Mouse (Mus musculus): Measurements from ENCODE around the gene Mutyh.

The Mutyh gene

DNA sequence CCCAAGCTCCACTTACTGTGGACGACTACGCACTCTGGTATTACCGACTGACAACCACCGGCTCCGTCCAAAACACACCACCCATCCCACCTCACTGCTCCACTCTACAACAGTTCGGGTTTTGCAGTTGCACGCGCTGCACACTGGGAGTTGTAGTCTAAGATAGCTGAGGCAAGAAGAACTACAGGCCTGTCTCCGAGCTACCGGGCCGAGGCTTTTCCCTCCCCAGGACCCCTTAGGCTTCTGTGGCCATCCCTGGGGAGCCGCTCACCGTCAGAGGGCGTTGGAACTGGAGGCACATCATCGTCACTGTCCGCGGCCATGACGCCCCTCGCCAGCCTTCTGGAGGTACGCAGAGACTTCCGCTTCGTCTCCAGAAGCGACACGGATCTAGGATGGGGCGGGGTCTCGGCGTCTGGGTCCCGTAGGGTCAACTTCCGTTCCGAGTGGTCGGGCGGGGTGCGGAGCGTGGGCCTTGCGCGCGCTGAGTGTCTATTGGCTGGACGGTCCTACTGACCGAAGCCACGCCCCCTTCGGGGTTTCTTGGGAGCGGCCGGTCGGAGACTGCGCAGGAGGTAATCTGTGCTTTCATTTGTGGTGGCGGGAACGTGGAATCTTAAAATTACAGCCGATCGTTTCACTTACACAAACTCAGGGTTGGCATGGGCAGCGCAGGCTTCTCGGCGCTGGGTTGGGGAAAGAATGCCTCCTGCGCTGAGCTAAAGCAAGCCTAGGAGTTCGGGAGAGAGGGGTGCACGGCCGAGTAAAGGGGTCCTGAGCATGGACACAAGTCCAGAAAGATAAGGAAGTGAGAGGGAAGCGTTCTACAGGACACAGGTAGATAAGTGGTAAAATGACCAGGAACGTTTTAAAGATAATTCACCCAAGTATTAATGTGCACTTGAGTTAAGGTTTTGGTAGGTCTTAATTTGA, at the start of gene Mutyh, which contains the start of gene Toe1:
Gene Mutyh (plus strand): TSS at position 527 of the 933 bp plus-strand sequence.
Gene Toe1 (minus strand): TSS at position 444 of the 933 bp plus-strand sequence.
- peak; percentile 94 for DNase-seq (ENCODE audit: low read depth, low spot score)

DNA sequence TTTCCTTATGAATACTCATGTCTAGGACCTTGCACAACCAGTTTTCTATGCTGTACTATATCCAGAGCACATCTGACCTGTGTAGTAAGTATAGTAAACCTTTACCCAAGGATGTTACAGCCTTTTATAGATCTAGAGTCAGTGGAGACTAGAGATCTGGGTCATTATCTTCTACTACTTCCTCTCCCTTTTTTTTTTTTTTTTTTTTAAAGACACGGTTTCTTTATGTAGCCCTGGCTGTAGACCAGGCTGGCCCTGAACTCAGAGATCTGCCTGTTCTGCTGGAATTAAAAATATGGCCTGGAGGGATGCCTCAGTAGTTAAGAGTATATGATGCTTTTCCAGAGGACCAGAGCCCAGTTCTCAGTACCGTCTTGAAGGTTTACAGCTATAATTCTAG, 45.6 kb upstream of the Mutyh start:
- no peak for DNase-seq (ENCODE audit: low read depth, low spot score)

DNA sequence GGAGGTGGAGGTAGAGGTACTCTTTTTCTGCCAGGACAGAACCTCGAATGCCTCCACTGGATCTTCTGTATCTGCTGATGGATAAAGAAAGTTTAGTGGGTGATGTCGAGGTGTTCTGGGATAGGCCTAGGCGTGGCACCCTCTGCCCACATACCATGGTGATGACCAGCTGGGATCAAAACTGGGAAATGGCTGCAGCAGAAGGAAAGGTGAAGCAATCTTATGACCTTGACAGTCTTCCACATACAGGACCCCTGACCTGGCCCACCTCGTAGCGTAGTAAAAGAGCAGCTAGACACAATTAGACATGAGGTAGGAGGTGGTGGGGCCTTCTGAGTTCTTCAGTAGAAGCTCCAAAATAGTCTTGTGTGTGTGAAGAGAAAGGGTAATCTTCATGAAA, 43.5 kb upstream of the Mutyh start:
- no peak for DNase-seq (ENCODE audit: low read depth, low spot score)

DNA sequence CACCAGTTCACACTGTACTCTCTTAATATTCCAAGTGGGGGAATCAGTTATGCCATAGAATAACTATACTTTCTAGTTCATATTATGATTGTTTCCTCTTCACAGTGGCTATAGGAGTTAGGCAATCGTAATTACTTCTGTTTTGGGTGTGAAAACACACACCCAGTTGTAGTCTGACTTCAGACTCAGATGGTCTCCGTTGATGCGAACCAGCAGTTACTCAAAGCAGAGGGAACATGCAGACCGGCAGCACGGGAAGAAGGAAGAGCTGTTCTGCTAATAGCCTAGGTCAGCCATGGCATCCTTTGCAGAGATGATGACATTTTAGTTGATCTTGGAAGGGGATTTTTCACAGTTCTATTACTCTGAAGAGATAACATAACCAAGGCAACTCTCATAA, 39.0 kb upstream of the Mutyh start:
- DNase-seq (ENCODE audit: low read depth, low spot score) = no peak

DNA sequence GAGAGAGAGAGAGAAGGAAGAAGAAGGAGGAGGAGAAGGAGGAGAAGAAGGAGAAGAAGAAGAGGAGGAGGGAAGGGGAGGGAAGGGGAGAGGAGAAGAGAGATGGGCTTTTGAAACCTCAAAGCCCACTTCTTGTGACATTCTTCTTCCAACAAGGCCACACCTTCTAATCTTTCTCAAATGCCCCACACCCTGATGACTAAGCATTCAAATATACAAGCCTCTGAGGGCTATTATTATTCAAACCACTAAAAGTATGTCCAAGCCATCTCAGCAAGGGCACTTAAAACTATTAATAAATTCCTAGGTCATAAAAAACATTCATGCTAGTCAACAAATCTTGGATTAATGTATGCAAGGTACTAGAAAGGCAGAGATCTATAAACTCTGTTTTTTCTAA, 38.5 kb upstream of the Mutyh start:
- no peak for DNase-seq (ENCODE audit: low read depth, low spot score)

DNA sequence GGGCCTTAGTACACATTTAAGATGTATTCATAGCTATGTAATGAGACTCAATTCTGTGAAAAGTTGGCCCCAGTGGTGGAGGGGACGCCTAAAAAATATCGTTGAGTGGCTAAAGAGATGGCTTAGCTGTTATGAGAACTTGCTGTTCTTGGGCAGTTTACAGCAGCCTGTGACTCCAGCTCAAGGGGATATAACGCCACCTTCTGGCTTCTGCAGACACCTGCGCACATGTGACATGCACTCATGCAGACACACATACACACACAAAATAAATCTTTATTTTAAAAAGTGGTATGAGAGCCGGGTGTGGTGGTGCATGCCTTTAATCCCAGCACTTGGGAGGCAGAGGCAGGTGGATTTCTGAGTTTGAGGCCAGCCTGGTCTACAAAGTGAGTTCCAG, 31.1 kb upstream of the Mutyh start:
- DNase-seq (ENCODE audit: low read depth, low spot score) = no peak

DNA sequence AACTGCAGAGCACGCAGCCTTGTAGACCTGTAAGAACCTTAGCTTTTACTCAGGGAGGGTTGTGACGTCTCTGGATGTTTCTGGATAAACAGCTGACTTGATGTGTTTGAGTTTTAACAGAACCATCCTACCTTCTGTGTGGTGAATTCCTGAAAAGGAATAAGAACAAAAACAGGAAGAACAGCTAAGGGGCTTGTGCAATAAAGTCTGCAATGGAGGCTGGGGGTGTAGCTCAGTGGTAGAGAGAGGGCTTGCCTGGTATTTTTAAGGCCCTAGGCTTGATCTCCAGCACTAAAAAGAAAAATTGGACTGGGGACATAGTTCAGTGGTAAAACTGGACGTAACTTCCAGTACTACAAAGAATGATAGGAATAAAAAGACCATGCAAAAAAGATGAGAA, 30.4 kb upstream of the Mutyh start:
- DNase-seq (ENCODE audit: low read depth, low spot score) = no peak

DNA sequence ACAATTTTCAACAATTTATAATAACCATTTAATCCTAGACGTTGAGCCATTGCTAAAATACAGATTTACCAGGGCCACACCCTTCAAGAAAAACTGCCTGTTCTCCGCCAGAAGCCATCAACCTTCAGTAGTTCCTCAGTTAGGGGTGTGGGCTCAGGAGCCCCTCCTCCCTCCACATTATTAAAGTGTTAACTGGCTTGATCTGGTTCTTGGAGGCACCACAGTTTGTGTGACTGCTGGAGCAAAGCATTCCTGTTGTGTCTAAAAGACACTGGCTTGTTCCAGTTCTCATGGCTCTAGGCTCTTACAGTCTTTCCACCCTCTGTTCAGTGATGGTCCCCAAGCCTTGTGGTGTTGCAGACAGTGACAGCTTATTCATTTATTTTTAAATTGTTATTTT, 27.0 kb upstream of the Mutyh start:
- no peak for DNase-seq (ENCODE audit: low read depth, low spot score)

DNA sequence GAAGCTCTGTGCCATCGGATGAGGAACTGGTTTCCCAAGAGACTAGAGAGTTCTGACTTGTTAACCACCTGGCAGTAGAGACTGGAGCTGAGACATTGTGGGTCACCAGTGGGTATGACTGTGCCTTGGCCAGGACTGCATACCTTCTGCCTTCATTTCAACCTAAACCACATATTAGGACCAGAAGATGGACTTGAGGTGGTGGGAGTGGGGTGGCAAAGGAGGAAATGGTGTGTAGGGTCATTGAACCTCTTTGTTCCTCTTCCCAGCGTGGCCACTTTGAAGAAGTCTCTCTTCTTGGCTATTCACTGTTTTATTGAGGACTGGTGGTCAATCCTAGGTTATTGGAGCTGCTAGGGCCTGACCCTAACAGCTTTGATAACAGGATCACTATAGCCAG, 26.2 kb upstream of the Mutyh start:
- no peak for DNase-seq (ENCODE audit: low read depth, low spot score)

DNA sequence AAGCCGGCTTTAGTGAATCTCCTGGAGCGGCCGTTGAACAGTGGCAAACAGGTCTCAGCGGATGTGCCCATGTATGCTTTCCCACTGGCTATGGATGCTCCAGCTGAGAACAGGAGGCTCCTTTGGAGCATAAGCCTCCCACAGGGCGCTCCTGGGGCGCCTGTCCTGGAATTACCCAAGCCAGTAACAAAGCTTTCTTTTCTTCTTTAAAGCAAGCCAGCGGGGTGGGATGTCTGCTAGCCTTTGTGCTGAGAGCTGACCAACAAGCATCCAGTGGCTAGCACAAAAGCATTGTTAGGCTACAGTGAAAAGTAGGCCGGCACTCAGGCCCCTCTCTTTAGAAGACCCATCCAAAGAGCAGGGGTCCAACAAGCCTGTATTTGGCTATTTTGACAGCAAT, 25.4 kb upstream of the Mutyh start:
- no peak for DNase-seq (ENCODE audit: low read depth, low spot score)

DNA sequence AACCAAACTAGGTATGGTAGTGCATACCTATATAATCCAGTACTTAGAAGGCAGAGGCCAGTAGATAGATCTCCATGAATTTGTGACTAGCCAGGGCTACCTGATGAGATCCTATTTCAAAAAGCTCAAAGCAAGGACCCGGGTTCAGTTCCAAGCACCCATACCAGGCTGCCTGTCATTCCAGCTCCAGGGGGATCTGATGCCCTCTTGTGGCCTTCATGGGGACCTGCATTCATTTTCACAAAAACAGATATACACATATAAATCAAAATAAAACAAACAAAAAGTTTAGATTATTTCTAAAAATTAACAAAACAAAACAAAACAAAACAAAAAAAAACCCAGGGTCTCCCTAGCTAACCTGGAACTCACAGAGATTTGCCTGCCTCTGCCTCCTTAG, 20.9 kb upstream of the Mutyh start:
- DNase-seq (ENCODE audit: low read depth, low spot score) = no peak

DNA sequence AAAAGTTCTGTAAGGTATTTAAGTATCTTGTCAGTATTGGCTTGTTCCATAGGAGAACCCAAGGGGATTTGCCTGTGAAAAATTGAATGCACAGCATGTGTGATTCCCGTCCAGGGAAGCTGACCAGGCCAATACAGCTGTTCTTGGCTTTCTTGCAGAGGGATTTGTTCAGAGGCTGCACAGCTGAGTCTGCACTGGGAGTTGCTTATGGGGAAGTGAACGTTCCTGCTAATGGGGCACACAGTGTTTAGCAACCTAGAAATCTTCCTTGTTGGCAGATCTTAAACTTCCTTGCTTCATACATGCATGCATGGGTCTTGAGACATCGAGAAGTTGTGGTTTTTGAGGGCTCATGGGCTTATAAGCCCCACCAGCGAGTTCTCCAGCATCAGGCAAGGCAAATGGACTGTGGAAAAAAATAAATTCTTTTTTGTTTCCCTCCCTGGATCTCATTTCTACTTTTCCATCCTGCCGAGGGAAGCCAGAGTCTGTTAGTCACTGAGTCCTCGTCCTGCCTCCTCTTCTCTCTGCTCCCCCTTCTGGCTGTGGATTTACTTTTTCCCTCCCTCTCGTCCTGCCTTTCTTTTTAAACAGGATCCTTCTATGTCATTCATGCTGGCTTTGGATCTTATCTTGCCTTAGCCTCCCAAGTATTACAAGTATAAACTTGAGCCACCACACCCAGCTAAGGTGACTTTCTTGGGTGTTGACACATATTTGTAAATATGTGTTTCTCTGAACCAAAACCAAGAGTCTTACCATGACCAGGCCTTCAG, 19.4 kb upstream of the Mutyh start:
- DNase-seq (ENCODE audit: low read depth, low spot score) = peak; percentile 36

DNA sequence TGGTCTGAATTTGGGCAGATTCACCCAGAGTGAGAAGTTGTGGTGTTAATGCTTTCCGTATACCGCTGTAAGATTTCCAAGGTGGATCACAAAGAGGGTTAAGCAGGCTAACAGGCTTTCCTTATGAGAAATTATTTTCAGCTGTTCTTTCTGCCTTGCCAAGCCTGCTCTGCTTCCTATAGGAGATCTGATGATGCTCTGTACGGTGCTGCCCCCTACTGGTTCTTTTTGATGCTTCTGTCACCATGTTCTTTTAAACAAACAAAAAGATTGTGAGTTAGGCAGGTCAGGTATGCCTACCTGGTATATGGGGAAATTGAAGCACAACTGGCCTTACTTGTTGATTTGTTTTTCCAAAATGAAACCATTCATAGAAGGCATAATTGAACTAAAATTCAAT, 18.6 kb upstream of the Mutyh start:
- peak; percentile 74 for DNase-seq (ENCODE audit: low read depth, low spot score)

DNA sequence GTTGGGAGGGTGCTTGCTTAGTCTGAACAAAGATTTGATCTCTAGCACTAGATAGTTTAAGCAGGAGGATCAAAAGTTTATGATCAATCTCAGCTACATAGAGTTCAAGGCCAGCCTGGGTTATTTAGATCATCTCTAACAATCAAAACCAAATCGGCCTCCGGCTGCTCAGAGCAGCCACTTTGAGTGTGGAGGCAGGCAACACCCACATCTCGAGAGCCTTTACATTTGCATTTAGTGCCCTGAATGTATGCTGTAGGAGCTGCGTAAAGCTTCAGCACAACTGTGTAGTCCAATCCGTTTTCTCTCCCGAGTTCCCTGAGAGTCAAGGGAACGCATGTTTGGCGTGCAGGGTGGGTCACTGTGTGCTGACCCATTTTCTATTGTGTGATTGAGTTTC, 15.1 kb upstream of the Mutyh start:
- no peak for DNase-seq (ENCODE audit: low read depth, low spot score)

DNA sequence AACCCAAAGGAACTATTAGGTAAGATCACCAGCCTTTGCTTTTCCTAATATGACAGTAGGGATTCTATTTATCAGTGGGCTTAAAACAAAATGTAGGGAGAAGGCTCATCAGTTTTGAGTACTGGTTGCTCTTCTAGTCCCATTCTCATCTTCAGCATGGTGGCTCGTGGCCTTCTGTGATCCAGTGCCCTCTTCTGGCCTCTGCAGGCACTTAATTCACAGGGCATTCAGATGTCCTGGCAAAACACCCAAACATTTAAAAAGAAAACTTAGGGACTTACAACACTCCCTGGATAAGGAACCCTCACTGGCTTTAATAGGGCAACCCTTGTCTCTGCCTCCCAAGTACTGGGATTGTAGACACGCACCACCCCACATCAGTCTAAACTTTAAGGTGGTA, 13.2 kb upstream of the Mutyh start:
- DNase-seq (ENCODE audit: low read depth, low spot score) = no peak

DNA sequence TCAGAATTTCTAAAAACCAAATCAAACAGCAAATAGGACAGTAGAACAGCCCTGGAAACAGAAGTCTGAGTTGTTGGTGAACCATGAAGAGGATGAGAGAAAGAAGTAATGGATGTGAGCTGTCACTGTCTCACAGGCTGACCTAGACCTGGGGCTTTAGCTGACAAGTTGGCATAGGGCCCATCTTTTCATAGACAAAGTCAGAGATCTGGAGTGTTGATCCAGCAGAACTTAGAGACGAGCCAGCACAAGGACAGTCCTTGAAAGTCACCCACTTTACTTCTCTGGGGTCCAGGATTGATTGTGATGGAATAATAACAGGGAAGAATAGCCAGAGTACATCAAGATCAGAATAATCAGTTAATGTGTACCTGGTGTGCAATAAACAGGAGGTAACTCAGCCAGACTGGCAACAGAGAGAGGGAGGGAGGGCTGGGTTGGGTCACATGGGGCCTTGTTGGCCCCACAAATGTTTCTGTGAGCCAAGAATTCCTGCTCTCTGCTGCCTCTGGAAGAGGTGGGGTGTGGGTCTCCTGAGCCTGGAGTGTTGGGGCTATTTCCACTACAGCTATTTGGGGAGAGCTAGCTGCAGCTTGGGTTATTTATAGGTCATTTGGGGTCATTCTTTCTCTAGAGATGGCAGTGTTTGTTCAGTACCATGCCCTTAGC, 10.9 kb upstream of the Mutyh start:
- peak; percentile 62 for DNase-seq (ENCODE audit: low read depth, low spot score)

DNA sequence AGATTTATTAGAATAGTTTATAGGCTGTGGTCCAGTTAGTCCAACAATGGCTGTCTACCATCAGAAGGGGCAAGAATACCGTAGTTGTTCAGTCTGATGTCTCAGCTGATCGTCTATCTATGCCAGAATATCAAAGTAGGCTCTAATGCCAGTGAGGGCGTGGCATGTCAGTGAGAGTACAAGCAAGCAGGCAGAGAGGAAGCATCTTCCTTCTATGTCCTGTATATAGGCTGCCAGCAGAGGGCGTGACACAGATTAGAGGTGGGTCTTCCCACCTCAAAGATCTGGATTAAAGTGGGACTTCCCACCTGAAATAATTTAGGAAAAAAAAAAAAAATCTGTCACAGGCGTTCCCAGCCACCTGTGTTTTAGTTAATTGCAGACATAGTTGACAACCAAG, 7.6 kb upstream of the Mutyh start:
- no peak for DNase-seq (ENCODE audit: low read depth, low spot score)

DNA sequence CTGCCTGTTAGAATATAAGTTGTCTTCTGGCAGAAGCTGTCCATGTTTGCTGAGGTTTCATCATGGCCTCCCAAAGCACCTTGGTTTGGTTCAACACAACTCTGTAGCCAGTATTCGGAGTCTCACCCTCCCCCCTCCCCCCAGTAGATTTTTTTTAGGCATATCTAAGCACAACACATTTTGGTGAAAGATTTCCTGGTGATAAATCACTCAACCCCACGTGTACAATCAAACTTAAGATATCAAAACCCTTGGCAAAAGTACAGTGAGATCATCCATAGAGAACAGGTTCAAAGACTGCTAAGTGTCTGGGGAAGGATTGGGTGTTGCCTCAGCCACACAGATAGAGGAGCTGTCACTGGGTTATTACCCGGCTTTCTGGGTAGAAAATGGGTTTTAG, 3.5 kb downstream of the Mutyh start:
- DNase-seq (ENCODE audit: low read depth, low spot score) = no peak

DNA sequence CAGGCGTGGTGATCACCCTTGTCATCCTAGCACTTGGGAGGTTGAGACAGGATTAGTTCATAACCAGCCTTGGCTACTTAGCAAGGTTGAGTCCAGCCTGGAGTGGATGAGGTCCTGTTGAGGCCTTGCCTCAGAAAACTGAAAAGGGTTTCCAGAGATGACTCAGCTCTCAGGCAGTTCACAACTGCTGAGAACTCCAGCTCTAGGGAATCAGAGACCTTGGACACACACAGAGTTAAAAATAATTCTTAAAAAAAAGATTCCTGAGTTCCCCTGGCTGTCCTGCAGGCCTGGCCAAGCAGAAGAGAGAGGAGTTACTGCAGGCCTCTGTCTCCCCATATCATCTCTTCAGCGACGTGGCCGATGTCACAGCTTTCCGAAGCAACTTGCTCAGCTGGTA, 7.8 kb downstream of the Mutyh start:
- peak; percentile 49 for DNase-seq (ENCODE audit: low read depth, low spot score)

DNA sequence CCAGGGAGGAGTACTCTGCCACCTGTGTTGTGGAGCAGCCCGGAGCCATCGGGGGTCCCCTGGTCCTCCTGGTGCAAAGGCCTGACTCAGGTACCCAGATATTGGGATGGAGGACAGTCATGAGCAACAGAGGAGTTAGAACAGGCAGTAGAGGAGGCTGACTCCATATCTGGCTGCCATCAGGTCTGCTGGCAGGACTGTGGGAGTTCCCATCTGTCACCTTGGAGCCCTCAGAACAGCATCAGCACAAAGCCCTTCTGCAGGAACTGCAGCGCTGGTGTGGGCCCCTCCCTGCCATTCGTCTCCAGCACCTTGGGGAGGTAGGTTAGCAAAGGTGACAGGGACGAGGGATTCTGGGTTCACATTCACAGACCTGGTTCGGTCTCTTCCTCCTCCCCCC, 10.0 kb downstream of the Mutyh start:
- no peak for DNase-seq (ENCODE audit: low read depth, low spot score)

DNA sequence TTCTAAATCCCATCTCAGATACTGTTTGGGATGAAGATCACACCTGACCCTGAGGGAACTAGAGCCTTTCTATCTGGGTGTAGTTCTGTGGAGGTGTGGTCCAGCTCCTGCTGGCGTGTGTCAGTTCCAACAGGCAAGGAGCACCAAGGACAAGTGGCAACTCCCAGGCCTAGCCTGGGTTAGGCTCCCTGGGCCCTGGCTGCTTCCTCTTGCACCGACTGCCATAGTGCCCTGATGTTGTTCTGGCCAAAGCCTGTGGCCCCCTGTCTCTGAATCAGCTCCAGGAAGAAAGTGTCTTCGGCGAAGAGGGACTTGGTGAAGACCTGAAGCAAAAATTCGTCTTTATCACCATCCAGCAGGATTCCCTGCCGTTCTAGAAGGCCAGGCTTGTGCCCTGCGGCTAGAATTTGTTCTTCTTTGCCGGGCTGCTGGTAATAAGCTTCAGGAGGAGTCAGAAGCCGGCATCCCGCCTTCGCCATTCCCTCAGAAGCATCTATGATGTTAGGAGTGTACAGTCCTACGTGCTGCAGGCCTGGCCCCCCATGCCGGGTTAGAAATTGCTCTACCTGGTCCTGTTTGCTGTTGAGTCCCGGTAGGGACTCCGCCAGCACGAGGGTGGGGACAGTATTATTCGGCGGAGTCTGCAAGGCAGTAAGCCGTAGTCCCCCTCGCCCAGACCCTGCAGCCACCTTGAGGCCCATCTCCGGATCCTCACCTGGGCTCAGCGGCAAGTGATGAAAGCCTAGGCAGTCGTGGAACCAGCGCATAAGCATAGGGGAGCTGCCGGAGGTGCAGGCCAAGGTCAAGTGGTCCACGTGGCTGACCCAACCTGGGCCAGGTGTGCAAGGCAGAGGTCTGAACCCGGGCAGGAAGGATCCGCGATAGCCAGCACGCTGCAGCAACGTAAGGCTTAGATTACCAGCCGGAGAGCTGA, 12.7 kb downstream of the Mutyh start:
- DNase-seq (ENCODE audit: low read depth, low spot score) = no peak
